Mouse (Mus musculus) layer of hippocampus, adult 11-12 months (tissue): ENCODE results near the gene Tcea3.

Experiments
- DNase-seq: peaks from one replicate; pipeline ENCODE4 v3.0.0; 2022; ENCODE audit warnings: low spot score

Gene Tcea3

DNA sequence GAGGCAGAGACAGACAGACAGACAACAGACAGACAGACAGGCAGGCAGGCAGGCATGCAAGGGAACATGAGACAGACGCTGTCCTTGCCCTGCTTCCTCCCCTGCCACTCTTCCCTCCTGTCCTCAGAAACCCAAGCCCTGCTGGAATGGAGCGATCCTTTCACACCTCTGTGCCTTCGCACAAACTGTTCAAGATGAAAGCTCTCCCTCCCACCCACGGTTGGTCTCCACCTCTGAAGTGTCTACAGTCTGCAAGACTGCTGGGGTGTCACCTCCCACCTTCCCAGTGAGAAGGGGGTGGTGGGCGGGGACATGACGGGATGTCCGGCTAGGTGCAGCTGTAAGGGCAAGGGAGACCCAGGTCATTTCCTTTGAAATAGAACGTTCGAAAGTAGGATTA, 34.1 kb downstream of the Tcea3 start:
- DNase-seq: no peak

DNA sequence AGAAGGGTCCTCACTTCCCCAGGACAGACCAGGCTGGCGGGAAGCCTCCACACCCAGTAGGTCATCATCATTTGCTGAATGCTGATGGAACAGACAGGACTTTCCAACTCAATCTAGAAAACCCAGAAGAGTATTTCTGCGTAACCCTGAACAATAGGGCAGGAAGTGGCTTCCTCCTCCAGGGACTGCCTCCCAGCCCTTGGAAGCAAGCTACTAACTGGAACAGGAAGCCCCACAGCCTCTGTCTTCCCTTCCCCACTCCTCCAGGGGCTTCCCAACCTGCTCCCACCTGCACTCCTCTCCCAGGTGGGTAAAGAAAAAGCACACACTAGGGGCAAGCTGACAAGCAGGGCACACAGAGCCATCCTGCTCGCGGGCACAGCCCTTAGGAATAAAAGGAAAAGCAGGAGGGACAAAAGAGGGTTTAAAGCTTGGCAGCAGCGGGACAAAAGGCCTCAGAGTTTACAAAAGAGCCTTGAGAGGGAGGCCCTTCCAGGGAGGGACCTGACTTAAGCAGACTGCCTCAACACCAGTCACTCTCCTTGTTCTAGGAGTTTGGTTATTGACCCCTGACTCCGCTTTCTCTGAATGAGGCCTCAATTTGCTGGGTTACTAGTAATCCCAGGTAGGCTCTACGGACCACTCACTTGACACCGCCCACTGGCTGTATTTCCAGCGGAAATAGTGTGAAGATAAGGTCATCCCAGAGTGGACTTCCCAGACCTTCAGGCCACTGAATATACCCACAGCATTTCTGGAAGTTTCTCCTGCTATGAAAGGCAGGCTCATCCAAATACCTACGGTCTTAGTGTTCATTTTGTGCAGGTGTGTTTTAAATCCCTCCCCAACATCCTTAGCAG, 35.3 kb downstream of the Tcea3 start:
- no peak for DNase-seq

DNA sequence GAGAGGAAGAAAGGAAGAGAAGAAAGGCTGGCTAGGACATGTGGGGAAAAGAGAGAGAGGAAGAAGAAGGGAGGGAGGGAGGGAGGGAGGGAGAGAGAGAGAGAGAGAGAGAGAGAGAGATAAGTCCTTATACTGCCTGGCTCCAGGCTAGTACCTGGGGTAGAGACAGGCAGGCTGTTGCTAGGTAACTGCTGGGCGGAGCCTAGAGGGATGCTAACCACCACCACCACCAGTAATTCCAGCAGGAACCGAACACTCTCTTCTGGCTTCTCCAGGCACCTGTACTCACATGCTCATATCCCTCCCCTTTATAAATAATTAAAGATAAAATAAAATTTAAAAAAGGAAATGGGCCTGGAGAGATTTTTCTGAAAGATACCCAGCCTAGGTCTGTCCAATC, 36.3 kb downstream of the Tcea3 start:
- no peak for DNase-seq

DNA sequence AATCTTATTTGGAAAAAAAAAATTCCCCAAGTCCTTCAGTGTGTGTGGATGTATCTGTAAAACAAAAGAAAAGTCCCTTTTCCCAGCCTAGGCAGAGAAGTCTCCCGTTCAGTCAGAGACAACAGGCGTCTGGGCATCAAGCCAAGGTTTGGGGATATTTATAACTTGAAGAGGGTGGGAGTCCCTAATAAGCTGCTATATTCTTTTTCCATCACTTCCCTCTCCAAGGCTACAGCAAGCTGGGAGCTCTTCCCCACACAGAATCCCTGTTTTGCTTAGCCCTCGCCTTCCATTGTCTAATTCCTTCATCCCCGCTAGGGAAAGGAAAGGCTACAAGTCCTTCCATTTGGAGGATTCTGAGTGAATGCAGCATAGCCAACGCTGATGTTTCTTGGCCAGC, 36.9 kb downstream of the Tcea3 start, which contains the start of gene Zfp46:
Zfp46 (plus strand) TSS at position 229 of the 400 bp plus-strand sequence.
- DNase-seq: peak; percentile 89

DNA sequence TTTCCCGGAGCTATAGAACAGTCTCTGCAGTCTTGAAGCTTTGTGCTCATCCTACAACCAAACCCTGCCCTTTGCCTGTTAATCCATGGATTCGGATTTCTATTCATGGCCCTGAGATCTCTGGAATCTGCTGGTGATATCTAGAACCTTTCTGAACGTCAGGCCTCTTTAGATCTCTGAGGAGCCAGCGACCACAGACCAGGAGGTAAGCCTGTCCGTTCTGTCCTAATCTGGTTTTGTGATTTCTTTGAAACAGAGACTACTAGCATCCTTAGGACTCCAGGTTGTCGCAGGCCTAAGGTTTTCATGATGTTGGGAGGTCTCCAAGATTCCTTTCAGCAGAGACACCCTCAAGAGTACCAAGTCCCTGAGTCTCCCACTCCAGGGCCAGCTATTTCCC, 37.4 kb downstream of the Tcea3 start:
- peak; percentile 29 for DNase-seq

DNA sequence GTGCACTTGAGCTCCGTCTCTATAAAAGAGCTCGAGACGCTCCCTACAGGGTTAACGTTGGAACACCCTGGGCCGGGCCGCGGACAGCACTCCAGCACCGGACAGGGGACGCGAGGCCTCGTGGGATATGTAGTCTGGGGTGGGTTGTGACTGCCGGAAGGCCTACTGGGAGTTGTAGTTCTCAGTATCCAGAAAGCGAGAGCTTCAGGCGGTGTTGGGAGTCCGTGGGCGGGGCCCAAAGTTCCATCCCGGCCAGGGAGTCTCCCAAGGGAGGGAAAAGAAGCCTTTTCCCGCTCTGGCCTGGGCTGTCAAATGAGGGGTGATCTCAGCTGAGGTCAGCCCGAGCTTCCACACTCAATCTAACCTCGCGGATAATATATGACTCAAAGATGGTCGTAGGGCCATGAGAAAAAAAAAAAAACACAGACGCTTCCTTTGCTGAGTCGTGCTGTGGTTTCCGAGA, 37.9 kb downstream of the Tcea3 start:
- DNase-seq: peak; percentile 96

DNA sequence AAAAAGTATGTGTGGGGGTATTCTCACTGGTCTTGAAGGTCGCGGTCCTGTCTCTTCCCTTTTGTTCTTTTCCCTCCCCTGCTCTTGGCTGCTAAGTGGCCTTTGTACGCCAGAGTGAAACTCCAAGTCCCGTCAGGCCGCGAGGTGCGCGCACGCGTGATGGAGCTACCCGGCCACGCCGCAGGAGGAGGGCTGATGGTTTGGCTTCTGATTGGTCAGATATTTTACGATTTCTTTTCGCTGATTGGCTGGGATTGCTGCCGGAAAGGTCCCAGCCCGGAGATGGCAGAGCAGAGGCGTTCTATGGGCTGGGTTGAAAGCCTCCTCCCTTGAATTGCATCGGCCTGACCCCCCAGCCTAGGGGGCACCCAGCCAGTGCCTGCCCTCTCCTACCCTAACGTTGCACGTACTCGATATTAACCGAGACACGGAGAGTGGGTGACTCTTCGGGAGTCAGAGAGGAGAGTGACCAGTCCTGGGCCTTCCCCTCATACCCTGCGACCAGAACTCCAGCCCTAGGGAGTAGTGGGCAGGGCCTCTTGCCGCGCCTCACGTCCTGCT, 38.4 kb downstream of the Tcea3 start:
- DNase-seq: peak; percentile 97

DNA sequence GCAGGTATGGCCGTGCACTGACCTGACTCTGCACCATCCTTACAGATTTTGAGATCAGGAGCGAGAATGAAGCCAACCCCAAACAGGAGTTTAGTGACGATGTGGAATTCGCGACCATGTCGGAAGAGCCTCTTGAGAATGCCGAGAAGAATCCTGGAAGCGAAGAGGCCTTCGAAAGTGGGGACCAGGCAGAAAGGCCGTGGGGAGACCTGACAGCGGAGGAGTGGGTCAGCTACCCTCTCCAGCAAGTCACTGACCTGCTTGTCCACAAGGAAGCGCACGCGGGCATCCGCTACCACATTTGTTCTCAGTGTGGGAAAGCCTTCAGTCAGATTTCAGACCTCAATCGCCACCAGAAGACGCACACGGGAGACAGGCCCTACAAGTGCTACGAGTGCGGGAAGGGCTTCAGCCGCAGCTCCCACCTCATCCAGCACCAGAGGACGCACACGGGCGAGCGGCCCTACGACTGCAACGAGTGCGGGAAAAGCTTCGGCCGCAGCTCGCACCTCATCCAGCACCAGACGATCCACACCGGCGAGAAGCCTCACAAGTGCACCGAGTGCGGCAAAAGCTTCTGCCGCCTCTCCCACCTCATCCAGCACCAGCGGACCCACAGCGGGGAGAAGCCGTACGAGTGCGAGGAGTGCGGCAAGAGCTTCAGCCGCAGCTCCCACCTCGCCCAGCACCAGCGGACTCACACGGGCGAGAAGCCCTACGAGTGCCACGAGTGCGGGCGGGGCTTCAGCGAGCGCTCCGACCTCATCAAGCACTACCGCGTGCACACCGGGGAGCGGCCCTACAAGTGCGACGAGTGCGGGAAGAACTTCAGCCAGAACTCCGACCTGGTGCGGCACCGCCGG, 42.6 kb downstream of the Tcea3 start:
- no peak for DNase-seq

DNA sequence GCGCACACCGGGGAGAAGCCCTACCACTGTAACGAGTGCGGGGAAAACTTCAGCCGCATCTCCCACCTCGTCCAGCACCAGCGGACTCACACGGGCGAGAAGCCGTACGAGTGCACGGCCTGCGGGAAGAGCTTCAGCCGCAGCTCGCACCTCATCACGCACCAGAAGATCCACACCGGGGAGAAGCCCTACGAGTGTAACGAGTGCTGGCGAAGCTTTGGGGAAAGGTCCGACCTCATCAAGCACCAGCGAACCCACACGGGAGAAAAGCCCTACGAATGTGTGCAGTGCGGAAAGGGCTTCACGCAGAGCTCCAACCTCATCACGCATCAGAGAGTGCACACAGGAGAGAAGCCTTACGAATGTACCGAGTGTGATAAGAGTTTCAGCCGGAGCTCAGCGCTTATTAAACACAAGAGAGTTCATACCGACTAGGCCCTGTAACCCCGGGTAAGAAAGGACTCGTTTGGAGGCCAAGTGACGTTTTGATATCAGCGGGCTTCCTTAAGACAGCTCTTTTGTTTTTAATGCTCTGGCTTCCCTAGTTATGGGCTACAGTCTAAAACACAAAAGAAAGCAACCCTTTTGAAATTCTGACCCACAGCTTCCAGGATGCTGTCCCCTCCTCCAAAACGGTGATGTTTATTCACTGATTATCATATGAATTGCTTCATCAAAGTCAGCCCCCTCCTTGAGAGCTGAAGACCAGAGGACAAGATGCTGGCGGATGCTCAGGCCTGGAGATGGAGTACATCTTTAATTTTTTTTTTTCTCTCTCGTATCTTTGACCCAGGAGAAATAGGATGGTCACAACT, 43.5 kb downstream of the Tcea3 start:
- DNase-seq: no peak

DNA sequence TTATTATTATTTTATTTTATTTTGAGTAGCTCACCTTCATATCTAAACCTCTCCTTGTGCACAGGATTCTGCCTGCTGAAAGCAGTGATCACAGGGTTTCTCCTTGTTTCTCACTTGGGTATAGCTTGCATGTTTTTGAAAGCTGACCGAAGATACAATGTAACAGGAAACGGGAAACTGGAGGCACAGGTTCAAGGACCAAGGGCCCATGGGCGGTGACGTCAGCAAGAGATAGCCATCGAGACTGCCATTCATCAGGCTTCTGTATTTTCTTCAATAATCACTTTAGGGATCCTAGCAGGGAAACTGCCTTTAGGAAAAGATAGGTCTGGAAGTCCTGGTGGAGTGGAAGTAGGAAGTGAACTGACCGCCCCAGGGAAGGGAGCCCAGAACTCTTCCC, 44.2 kb downstream of the Tcea3 start:
- DNase-seq: no peak

DNA sequence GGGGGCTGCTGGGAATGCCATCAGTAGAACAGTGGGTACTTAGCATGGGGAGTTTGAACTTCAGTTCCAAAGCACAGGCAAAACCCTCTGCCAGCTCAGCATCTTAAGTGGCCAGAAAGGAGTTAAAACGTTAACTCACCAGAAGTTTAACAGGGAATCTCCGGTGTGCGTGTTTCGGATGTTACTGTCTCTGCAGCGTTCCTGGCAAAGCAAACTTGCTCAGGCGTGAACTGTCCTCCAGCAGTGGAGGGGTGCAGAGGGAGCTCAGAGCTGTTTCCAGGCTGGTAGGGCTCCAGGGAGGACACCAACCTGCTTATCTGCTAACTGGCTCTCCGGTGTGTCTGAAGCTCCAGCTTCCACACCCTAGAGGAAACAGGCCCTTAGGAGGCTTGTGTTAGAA, 48.4 kb downstream of the Tcea3 start:
- DNase-seq: no peak

DNA sequence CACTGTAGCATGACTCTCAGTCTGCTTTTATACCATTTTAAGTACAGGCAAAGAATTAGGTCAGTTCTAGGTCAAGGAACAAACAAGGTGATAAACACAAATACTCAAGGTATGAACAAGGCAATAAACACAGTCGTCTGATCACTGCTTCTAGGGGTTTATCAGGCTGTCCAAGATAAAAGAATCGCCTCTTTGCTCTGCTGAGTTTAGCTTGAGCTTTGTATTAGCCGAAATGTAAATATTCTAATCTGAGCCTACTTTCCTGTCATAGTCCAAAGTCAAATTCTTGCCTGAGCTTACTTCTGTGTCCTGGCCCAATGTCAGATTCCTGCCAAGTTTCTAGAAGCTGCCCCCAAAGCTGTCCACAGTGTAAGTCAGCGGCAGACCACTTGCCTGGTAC, 54.9 kb downstream of the Tcea3 start:
- DNase-seq: no peak

DNA sequence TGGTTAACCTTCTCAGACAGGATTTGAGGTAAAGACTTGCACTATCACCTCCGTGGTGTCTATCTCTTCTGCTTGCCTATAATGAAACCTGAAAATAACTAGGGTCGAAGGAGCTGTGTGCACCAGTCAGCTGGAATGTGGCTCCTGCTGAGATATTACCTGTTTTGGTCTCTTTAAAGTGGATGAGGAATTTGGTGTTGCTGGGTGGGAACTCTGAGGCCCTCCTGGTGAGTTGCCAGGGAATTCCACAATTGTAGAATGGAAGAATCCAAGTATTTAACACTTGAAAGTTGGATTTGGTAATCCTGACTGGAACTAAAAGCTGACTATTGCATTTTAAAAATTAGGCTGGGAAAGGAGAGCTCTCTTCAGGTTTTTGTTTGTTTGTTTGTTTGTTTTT, 56.7 kb downstream of the Tcea3 start:
- DNase-seq: no peak

DNA sequence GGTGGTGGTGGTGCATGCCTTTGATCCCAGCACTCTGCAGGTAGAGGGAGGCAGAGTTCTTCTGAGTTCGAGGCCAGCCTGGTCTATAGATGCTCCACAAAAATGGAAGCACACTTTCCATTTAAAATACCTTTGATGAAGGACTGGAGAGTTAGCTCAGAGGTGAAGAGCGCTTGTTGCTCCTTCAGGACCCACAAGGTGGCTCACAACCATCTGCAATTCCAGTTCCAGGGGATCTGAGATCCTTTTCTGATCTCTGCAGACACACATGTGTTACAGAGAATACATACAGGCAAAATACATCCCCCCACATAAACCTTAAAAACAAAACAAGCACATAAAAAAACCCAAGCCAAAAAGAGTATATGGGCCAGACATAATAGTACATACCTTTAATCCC, 60.8 kb downstream of the Tcea3 start:
- no peak for DNase-seq

DNA sequence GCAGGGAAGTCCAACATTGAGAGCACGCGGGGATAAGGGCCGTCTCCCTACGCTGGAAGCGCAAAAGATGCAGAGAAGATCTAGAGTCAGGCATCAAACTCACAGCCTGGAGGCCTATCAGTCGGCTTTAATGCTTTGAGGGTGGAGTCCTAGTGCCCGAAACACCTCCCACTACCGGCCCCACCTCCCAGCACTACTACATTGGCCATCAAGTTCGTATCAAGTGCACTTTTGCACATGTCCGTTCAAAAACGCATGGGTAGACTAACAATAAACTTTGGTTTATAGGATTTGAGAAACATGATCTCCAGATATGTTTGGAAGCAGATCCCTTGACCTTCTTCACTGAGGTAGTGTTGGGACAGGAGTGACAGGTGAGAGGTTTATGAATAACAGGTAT, 62.3 kb downstream of the Tcea3 start:
- no peak for DNase-seq

DNA sequence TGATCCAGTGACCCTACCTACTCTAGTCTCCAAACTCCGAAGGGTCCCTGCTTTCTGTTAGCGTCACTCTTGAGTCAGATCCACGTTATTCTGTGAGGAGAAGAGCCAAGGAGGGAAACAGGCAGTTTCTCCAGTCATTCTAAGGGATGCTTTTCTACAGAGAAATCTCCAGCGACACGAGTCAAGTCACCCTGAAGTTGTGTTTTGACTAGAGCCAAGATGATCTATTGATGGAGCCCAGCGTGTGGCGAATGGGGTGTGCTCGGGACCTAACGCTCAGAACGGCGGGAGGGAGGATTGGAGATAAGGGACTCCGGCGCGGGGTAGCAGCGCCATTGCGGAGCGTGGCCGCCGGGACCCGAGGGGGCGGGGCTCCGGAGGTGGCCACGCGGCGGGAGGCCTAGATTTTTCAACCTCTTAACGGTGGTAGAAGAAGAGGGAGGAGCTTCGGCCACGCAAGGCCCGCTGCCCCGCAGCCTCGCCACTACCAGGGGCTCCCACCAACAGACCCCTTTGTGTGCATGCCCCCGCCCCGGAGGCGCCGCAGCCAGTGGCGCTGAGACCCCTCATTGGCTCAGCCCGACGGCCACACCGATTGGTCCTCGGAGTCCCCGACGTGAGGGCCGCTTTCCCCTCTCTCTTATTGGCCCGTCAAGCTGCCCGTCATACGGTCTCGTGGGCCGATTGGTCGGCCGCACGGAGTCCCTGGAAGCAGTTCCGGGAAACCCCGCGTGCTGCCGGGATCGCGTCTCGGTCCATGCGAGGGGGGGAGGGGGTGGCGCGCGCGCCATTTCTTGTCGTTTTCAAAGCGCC, 62.9 kb downstream of the Tcea3 start, which contains the start of gene Hnrnpr:
Hnrnpr (plus strand) TSS at position 714 of the 813 bp plus-strand sequence.
- peak; percentile 99 for DNase-seq

DNA sequence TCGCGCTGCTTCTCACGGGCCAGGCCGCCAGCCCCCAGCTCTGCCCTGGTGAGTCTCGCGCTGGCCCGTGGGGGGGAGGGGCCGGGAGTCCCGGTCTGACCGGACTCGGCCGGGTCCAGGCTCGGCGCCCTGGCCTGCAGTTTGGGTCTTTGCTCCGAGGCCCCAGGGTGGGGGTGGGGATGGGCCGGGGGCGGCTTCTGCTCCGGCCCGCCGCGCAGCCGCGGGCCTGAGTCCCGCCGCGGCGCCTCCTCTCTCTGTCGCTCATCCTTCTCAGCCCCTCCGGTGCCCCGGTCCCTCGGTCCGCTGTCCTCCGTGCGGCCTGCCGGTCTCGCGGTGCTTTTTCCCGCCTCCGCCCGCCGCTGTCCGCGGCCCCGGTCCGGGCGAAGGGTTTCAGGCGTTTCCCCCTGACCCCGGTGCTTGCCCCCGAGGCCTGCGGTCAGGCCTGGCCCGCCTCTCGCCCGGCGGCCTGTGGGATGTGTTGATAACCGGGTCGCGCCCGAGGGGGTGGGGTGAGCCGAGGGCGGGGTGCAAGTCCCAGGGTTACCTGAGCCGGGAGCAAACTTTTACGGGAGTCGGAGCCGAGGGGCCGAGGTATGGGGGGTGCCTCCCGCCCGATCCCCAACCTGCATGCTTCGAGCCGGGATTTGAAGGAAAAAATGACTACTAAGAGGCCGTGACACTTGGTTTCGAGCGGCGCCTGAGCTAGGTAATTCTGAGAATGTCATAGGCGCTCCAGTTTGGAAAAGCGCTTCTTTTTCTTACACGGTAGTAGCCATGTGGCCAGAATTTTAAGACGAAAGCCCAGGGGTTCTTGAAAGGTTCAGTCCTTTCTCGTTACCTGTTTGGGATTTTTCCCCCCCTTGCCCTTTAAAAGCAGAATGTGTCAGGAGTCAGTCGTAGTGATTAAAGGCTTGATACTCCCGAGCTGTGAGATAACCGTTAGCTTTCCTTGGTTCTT, 63.8 kb downstream of the Tcea3 start:
- DNase-seq: peak; percentile 27

DNA sequence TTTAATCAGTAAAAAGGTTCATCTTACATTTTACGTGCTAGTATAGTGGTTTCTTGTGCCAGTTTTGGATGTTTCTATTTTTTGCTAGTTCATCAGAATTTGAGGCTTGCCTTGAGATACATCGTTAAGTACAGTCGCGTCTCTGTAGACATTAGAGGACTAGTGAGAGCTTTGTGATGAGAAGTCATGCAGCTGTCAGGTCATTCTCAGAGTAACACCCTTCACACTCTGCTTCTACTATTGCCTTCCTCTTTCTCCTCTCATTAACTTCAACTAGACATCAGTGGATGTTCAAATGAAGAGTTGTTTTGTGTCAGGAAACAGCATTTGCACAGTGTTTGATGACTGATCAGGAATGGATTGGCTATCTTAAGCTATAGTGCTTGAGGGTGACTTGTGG, 65.1 kb downstream of the Tcea3 start:
- no peak for DNase-seq

DNA sequence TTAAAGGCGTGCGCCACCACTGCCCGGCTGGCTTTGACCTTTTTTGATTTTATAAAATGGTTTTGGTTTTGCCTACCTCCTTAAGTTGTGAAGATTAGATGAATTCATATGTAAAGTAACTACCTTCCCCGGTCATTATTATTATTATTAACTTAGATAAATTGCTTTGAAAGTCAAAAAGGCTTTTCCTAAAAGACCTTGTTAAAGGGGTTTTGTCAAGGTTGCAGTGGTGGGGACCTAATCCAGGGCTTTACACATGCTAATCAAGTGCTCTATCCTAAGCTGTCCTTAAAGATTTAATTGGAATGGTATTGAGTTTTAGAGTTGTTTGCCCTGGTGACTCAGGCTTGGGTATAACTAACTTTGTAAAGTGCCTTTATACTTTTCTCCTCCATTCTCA, 70.1 kb downstream of the Tcea3 start:
- DNase-seq: no peak

DNA sequence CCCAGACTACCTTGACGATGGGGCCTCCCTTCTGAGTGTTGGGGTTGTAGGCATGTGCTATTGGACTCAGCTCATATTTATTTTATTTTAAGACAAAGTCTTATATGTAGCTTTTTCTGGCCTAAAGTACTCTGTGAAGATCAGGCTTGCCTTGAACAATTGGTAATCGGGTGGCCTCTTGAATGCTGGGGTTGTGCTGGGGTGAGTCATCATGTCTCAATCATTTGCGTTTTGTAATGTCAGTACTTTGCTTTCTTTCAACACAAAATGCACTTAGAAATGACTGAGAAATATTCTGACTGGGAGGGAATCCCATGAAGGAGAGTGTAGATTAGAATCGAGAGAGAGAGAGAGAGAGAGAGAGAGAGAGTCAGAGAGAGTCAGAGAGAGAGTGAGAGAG, 72.5 kb downstream of the Tcea3 start:
- DNase-seq: no peak
